Mouse (Mus musculus): ENCODE results near the gene Kat2a.
"Not testable (repeated sequence)": the region's sequence is repeated elsewhere in the genome, so short reads cannot be mapped to it uniquely, and the experiment has no call there.

The Kat2a gene

DNA sequence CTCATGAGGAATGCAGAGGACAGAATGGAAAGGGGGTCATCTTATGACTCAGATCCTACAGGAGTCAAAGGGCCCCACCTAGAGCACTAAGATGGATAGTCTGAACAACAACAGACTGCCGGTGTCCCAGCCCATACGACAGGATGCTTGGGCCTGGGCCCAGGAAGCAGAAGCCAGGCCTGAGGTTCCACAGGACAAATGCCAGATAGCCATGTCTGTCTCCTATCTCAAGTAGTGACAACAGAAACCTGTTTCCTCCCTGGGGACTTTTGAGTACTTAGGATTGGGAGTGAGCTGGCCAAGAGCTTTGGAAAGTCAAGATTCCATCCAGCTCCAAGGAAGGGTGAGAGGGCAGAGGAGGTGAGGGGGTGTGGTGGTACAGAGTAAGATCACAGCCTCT lies 40.3 kb downstream of the Kat2a start:
- no peak for DNase-seq (ENCODE audit: low read depth)

DNA sequence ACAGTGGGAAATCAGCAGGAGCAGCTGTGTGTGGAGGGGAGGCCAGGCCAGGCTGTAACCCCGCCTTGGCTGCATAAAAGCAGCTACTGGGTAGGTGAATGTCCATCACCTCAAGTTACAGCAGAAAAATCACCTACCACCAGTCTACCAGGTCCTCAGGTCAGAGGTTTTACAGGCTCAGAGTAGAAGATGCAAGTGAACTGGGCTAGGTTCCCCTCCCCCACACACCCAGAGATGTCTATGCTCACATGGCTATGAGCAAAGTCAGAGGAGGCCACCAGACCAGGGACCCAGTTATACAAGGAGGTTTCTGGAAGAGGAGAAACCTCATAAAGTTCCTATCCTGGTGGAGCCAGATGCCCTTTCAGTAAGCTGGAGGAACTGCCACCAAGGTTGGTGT lies 41.2 kb downstream of the Kat2a start:
- DNase-seq (ENCODE audit: low read depth), result no peak

DNA sequence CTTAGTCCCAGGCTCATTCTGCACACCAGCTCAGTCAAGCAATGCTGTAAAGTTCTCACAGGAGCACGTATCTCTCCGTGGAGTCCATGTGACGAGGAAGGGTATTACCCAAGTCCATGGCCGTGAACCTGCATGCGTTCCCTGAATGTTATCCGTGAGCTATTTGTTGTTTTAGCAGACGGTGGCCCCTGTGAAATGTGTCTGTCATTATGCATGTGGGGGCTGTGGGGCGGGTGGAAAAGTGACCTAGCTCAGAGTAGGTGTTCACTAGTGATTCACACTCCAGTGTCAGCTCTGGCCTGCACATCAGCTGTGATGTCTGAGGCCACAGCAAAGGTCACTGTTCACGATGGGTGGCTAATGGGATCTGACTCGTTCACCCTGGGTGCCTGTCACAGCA lies 52.5 kb downstream of the Kat2a start:
- no peak for DNase-seq (ENCODE audit: low read depth)

DNA sequence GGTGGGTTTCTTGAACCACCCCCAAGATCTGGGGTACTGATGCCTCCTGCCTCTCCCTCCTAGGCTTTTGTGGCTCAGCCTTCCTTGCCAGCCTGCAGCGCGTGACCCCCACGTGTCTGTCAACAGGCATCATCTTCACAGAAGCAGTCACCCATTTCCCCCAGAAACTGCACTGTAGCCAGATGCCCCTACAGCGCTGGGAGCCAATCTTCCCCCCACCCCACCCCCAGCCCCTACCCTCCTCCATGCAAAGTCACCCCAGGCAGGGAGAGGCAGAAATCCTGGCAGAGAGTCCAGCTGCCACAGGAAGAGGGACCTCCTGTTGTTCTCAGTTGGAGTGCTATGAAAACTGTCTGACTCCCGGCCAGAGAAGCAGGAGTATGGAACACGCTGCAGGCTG lies 55.8 kb downstream of the Kat2a start:
- no peak for DNase-seq (ENCODE audit: low read depth)

DNA sequence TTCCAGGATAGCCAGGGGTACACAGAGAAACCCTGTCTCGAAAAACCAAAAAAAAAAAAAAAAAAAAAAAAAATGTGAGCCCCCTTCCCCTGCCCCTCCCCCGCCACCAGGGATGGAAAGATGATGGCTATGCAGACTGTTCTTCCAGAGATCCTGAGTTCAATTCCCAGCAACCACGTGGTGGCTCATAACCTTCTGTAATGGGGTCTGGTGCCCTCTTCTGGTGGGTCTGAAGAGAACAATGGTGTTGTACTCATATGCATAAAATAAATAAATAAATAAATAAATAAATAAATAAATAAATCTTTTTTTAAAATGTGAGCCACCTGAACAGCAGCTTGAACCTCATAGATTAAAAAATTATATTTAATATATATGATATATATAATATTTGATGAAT lies 56.7 kb downstream of the Kat2a start:
- DNase-seq (ENCODE audit: low read depth), result not testable (repeated sequence)

Measured in naive thymus-derived CD4-positive, alpha-beta T cell, adult 2 months (primary cell).